Mouse (Mus musculus): ENCODE measurements at regions not wholly inside any gene's neighbourhood (a gene's known extent, or its start where the extent isn't known, plus 50 kb on each side); places are given as distances from the start of the nearest gene placed in this dataset.

DNA sequence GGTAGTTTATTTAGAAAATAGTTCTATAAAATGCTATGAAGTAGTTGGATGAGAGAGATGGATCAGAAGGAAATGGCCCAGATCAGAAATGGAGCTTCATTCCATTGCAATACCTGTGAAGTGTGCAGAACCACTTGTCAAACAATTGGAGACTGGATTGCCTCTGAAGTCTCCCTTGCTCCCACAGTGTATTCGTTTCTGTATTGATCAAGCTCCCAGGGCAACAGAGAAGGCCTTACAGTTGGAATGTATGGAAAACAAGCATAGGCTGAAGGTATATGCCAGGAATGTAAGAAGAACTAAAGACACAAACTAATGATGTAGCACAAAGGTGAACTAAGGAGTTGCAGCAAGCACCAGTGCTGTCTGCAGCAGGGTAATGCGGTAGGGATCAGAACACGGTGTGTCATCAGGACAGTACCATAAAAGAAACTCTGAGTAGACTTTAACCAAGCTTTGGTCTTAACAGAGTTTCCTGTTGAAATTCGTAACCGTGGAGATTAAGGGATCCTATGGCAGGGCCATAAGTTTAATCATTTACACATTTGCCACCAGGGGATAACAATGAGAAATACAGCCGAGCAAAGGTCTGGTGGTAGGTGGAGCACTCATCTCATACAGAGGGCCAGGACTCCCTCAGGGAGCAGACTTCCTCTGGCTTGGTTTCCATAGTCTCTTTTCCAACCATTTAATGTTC is 732.9 kb upstream of the 2610301B20Rik start:
- in situ Hi-C loops (cut with MboI, MseI) = no loop called here

DNA sequence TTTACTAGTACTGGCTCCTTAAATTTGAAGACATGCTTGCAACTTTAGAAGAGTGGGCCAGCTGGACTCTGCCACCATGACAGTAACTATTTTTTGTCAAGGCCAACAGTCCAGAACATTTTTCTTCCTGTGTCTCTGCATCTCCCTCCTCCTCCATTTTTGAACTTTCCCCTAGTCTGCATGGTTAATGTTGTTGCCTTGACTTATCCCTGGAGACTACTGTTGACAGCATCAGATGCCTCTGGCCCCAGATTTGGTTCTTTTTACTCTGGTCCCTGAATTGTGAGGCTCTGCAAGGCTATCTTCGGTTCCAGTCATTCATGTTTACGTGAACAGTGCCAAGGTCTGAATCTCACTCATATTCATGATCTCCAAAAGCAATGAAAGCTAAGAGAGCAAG is 724.4 kb upstream of the 2610301B20Rik start:
- in situ Hi-C loops (cut with MboI, MseI) = no loop called here

DNA sequence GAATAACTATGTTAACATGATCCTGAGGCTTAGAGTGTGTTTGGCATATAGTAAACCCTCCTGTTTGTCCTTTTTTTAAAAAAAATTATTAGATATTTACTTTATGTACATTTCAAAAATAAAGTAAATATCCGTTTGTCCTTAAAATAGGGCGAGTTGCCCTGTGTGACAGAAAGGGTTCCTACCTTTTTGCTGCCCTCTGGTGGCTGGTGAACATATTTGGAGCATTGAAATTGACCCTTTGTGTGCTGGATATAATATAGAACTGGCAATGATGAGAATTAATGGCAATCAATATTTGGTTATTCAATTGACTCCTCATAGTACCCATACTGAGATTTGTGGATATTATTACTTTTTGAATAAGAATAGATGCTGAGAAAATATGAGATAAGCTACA is 723.8 kb upstream of the 2610301B20Rik start:
- in situ Hi-C loops (cut with MboI, MseI) = no loop called here

DNA sequence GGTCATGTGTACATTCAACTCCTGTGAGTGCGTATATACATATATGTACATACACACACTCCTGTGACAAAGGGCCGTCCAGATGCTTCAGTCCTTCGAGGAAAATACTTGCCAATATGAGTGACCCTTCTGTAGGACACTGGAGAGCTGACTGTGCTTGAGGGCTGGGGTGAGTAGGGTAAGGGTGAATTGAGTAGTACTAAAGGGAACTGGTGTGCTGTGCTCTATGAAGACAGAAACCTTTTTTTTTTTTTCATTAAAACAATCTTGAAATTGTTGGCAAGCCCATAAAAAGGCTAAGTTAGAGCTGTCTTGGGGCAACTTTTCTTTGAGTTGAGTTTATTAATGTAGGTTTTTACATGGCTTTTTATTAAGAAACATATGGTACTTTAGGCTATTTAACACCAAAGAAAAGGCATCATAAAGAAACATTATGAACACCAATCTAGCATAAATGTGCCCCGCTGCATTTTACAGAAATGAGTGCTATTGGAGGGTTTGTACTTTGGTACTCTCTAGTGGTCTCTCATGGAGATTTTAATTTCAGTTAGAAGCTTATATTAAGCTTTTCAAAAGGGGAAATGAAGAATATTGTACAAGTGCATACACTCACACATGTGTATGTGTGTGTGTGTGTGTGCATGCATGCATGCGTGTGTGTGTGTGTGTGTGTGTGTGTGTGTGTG is 718.5 kb upstream of the 2610301B20Rik start:
- in situ Hi-C loops (cut with MboI, MseI) = no loop called here

DNA sequence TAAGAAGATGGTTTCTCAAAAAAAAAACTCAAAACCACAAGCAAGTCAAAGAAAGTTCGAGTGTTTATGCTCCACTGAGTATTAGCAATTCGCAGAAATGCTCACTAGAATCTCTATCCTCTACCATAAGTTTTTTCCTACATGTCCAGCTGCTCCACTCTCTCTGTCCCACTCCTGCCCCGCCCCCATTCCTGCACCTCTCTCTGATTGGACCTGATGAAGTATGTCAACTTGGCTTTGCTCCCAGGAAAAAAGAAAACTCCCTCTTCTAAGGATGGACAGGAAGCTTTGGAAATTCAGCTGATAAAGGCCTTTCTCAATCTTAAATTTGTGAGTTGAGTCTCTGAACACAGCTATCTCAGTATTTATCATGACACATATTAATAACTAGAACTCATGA is 684.4 kb upstream of the 2610301B20Rik start:
- in situ Hi-C loops (cut with MboI, MseI) = no loop called here

DNA sequence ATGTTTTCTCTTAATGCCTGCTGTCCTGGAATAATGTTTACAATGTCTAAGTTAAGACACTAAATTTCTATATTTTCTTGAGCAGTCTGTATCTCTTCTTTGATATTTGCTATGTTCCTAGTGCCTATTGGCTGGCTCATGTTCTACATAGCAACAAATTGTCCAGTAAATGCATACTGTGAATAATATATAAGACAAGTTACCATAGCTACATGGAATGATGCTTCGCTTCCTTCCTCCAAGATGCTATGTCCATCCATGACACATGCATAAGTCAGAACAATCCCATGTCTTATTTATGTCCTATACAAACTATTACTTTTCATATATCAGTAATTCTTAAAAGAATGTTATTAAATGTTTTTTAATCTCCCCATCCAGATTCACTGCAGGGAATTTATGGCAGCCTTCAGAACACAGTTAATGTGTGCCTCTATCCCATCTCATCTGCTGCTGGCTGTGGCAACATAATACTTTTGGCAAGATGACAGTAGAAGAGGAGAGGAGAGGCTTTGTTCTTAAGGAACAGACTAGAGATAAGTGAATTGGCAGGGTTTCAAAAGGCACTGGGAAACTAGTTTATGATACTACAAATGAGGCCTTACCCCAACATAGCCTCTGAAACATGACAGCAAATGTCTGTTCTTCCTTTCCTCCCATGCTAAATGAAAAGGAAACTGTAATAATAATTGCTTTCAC is 676.9 kb upstream of the 2610301B20Rik start:
- in situ Hi-C loops (cut with MboI, MseI) = no loop called here

DNA sequence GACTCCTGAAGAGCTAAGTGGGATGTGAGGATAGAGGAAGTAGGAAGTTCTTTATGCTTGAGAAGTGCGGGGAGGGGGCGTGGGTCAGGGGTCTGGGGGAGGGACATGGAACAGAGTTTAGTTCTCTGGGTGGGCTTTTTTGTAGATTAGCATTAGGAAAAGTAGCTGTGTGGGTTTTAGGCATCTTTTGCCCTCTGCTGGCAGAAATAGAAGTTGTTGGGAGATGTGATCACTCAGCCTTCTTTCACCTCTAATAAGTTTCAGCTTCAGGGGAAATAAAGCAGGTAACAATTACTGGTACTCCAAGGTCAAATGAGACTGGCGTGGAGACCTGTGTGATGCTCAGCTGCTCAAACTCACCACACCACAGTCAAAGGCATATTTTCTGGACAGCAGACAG is 672.5 kb upstream of the 2610301B20Rik start:
- in situ Hi-C loops (cut with MboI, MseI) = loop anchor here (25.0 kb wide), 1 partner anchor 1435 kb away; no protein-coding TSS in a partner anchor

DNA sequence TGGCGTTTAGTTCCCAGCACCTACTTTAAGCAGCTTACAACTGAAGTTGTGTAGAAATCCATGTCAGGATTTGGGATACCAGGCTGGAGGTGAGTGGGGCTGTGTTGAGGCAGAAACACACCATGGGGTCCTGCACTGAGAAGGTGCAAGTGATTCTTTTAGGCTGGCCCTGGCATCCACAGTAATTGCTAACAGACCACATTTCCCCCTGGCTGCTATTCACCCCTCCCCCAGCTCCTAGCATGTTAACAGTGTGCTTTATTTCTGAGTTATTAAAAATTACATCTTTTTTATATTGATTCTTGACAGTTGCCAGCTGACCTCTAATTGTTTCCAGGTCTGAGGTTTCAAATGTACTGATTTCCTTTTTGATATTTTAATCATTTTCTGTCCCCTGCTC is 670.1 kb upstream of the 2610301B20Rik start:
- in situ Hi-C loops (cut with MboI, MseI) = loop anchor here (25.0 kb wide), 1 partner anchor 1433 kb away; no protein-coding TSS in a partner anchor

DNA sequence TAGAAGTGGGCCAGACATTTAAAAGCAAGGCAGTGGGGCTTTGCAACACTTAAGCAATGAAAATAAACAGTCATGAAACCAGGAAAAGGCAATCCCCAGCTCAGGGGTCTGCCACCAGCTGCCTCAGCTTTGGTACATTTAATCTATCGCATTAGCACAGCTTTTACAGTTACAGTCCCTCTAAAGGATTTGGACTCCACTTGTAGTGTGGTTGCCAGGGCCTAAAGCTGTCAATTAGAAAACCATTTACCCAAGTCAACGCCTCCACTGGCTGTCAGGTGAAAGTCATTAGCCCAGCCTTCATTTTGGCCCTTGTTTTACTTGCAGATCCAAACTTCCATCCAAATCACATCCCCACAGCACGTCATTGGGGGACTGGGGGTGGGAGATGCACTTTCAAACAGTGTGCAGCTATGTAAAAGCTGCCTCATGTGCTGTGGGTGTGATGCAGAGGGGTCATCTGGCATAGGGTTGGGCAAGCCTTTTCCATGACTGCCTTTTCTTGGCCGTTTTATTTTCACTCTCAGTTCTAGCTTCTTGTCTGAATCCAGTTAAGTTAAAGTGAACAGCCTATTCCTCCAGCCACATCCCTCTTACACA is 664.9 kb upstream of the 2610301B20Rik start:
- in situ Hi-C loops (cut with MboI, MseI) = loop anchor here (25.0 kb wide), 1 partner anchor 1428 kb away; no protein-coding TSS in a partner anchor

DNA sequence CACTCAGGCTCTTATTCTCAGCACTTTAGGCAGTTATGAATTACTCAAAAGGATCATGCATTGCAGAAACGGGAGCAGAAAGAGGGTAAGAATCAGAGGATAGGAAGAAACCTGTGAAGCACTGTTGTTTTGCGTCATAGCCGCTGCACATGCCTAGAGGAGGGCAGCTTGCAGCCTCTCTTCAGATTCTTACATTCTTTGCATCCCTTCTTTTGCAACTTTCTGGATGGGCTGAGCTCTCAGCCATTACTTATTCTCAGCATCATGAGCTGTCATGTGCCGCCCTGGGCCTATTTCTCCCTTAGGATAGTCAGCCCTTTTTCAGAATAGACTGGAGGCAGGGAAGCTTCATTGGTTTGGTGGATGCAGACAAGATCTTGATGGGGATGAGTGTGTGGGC is 663.0 kb upstream of the 2610301B20Rik start:
- in situ Hi-C loops (cut with MboI, MseI) = loop anchor here (25.0 kb wide), 1 partner anchor 1426 kb away; no protein-coding TSS in a partner anchor

DNA sequence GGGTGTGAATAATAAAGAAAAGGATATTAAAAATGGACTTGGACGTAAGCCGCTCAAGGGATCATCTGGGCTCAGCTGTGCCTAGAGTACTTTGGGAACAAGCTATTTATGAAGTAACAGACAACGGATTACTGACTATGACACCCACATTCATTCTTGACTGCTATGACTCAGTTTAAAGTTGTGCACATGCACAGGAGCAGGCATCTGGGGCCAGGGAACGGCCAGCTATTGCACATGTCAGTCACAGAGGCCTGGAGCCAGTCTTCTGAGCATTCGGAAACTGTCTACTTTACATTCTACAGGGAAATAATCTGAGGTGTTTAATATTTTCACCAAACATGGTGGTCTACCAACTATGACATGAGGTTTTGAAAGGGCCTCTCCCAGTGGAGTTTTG is 639.0 kb upstream of the 2610301B20Rik start:
- in situ Hi-C loops (cut with MboI, MseI) = no loop called here

DNA sequence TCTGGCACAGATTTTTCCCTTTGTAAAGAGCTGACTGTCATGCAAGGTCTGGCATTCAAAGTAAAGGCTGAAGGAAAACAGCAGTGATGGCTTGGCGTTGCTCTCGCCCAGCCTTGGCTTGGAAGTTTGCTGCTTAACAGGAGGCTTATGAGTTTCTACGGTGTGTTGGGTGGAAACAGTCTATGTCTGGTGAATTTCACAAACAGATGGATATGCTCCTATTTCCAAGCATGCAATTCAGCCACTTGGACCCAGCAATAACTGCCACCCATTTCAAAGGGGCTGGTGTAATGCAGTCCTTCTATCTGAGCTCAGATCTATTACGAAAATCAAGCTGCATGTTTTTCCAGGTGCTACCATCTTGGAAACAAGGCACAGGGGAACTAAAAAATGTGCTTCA is 632.2 kb upstream of the 2610301B20Rik start:
- in situ Hi-C loops (cut with MboI, MseI) = no loop called here

DNA sequence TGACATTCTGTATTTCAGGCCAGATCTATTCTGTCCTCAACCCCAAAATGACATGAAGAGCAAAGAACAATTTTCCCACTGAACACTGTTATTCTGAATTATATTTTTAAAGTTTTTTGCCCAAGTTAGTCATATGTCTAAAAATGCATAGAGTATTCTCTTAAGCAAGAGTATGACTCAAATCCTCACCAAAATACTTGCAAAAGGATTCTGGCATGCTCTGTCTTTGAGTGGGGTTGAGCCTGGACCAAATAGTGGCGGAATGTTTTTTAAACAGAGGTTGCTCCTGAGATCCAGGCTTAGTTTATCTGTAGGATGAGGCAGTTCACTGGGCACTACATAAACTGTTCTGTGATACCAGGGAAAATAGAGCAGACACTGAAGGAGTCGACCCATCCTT is 631.4 kb upstream of the 2610301B20Rik start:
- in situ Hi-C loops (cut with MboI, MseI) = no loop called here

DNA sequence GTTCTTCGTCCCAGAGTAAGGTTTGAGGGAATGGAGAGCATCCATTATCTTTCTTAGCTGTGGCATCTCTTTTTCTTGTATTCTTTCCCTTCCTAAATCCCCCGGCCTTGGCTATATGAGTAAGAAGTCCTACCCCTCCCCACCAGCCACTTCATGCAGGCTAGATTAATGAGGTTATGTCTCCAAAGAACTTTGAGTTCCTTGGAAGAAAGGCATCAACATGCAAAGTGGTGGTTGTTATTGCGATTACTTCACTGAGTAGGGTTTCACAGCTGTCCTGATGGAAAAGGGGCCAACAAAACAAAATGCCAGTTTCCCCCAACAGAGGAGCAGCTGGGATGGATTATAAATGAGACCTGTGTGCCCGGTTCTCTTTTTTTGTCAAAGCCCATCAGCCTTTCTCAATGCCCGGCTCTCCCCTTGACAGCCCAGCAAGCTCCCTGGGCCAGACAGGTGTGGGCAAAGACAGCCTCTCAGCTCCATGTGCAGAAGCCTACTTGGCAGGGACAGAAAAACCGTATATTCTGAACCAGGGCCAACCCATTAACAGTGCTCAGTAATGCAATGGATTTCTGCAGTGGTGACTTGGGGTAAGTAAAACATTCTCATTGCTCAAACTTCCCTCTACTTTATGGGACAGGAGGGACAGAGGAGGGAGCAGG is 620.1 kb upstream of the 2610301B20Rik start:
- in situ Hi-C loops (cut with MboI, MseI) = no loop called here

DNA sequence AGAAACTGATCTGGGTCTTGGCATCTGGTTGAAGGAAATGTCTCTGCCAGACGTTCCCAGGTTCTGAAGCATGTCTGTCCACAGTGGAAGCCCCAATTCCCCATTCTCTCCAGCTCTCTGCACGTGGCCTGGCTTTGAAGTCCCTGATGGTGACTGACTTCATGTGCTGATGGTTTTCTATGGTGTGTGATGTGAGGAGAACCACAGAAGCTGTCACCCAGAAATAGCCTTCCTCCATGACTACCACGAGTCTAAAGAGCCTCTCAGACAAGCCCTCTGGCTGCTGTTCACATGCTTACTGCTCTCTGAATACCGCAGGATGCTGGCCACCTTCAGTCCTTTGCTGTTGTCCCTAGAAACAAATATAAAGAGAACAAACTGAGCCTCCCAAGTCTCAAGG is 616.8 kb upstream of the 2610301B20Rik start:
- in situ Hi-C loops (cut with MboI, MseI) = no loop called here

DNA sequence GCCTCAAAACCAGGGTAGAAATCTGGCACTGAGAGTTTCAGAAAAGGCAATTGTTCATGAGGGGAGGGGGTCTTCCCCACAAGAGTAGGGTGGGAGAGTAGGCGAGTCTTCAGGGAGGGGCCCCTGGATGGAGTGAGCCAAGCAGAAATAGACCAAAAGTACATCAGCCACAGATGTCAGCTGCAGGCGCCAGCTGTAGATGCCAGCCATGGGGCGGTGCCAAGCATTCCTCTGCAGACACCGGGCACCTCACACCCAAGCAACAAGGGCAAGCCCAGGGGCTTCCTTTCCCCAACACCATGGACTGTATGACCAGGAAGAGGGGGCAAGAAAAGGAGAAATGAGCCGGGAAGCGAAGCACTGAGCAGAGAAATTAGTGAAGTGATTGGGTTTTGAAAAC is 613.9 kb upstream of the 2610301B20Rik start:
- in situ Hi-C loops (cut with MboI, MseI) = no loop called here

DNA sequence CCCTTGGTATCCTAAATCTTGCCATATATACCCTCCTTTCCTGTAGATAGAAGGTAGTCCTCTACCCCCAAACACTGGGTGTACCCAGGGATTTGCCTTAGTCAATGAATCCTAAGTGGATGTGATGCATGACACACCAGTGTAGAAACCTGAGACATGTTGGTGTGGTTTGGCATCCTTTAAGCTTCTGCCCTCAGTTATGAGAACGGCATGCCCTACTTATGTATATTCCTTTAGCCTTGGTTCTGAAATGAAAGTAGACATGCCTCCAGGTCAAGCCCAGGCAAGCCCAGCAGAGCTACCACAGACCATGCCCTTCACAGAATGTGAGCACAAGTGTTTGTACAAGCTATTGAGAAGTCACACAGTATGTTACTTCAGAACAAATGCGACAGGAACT is 608.4 kb upstream of the 2610301B20Rik start:
- in situ Hi-C loops (cut with MboI, MseI) = no loop called here

DNA sequence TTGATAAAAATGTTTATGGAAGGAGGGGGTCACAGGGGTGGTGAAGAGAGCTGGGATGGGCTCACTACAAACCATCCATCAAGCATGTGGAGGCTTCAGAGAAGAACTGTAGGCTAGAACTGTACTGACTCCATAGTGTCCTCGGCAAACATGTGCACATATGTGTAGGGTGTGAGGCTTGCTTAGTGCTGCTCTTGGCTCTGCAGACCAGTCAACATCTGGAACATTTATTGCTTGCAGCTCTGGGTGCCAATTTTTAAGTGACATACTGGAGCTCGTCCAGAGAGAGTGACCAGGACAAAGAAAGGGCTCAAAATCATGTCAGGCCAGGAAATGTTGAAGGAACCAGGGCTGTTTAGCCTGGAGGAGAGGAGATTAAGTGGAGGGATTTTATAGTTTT is 588.7 kb upstream of the 2610301B20Rik start:
- in situ Hi-C loops (cut with MboI, MseI) = loop anchor here (10.0 kb wide), 1 partner anchor 411 kb away; no protein-coding TSS in a partner anchor

DNA sequence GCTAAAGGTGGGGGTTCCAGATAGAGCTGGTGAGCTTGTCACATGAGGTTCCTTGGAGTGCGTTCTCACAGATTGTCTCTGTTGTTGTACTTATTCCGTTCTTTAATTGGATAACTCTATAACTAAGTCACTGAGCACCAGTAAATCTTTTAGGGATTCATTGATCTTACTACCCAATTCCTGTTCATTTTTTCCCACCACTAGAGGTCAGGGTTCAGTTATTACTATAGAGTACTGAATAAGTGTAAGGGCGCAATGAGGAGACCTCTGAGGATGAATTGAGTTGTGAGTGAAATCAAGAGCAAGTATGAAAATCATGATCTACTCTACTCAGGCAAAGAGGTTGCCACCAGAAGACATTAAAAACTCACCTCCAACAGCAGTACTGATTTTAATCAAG is 584.0 kb upstream of the 2610301B20Rik start:
- in situ Hi-C loops (cut with MboI, MseI) = loop anchor here (10.0 kb wide), 1 partner anchor 544 kb away; no protein-coding TSS in a partner anchor

DNA sequence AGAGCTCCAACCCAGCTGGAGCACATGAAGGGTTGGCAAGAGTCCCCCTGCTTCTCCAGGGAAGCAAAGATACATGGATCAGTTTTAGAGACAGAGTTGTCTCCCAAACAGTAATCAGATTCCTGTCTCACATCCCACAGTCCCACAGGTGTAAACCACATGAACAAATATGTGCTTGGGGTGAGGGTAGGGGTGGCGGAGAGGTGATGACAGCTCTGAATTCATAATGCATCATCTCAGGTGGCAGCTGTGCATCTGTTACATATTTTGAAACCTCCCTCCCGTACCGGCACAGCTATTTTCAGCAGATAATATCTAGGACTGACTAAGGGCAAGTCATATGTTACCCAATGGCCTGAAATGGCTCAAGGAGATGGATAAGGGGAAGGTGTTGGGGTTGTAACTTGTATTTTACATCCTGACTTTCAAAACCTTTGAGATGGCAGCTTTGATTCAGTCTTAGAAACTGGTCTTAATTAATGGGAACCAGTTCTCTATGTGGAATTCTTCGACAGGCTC is 579.2 kb upstream of the 2610301B20Rik start:
- in situ Hi-C loops (cut with MboI, MseI) = loop anchor here (10.0 kb wide), 1 partner anchor 540 kb away; no protein-coding TSS in a partner anchor

DNA sequence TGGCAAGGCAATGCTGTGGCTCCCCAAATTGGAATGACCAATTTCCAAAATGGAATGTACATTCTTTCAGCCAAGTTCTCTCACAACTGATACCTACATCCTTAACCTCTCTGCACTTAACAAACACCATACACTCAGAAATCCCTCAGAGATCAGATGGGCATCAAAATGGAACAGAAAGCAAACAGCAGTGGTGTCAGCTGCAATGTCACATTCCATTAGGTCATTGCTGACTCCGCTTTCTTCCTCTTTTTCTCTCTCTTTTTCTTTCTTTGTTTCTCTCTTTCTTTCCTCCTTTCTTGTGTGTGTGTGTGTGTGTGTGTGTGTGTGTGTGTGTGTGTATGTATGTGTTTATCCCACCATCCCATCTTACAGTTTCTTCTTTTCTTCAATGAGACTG is 578.1 kb upstream of the 2610301B20Rik start:
- in situ Hi-C loops (cut with MboI, MseI) = loop anchor here (10.0 kb wide), 1 partner anchor 539 kb away; no protein-coding TSS in a partner anchor
